Mouse (Mus musculus) MEL (cell line): ENCODE measurements around the gene Gtpbp1.

Source experiments
- CTCF ChIP-seq, 3 experiments: IDR thresholded peaks in 2 of 3; conservative IDR thresholded peaks in 1 of 3; 2 replicates each; pipeline ENCODE4 v1.5.1; 2011 to 2012; ENCODE audit warnings: low read length in 3 of 3, low read depth in 2 of 3, mild to moderate bottlenecking in 2 of 3, improper control_type of control experiment in 1 of 3, inconsistent platforms in 1 of 3, mixed read lengths in 1 of 3, moderate library complexity in 1 of 3; ENCODE audit not compliant: control insufficient read depth in 1 of 3, insufficient read depth in 1 of 3, poor library complexity in 1 of 3, severe bottlenecking in 1 of 3
- MAZ ChIP-seq: IDR thresholded peaks from 2 replicates; pipeline ENCODE4 v1.6.1; 2012; ENCODE audit warnings: low read depth, mild to moderate bottlenecking, inconsistent platforms, low read length, improper control_type of control experiment
- TAL1 ChIP-seq: IDR thresholded peaks from 2 replicates; pipeline ENCODE4 v1.6.1; 2012; ENCODE audit warnings: mild to moderate bottlenecking, inconsistent platforms, low read length, moderate library complexity, mixed read lengths

- TF ChIP-seq TAL1 (no peak), CTCF (IDR thresholded peaks at IDR 0.05 in 2 of 3, conservative IDR thresholded peaks at IDR 0.05 in 1 of 3; ENCODE audit: control insufficient read depth in 1 of 3, insufficient read depth in 1 of 3, low read depth in 2 of 3, low read length in 3 of 3, poor library complexity in 1 of 3, severe bottlenecking in 1 of 3) (peak; percentile 73 to 85 (median 77)), MAZ (no peak)
Observed at GRCm38 (mm10) chr15:79650569-79650968, 40.1 kb upstream of the Gtpbp1 start.
